Mouse (Mus musculus): Measurements from ENCODE around the gene Gm17324.

- no peak for TF ChIP-seq CTCF (conservative IDR thresholded peaks at IDR 0.05; ENCODE audit: low read length)
- TF ChIP-seq NANOG (IDR thresholded peaks at IDR 0.05; ENCODE audit: borderline replicate concordance, low read length), result no peak
These were observed 17.1 kb upstream of the Gm17324 start for GRCm38 (mm10) chr9:78465725-78466124.

All from E14TG2a.4 (cell line).